Mouse (Mus musculus) hindbrain, embryonic 14.5 days (tissue): ENCODE data around the gene Il17d. TPM values are rescaled to one million over a fixed set of nuclear protein-coding genes. Genes with fewer than 3 reads are reported as not detected.

ENCODE experiments used
- ATAC-seq: fragments of 200-750 bp; cut with Nextera tagmentation; 2 replicates; pipeline ENCODE4 v1.8.0; 2017; ENCODE audit warnings: moderate number of reproducible peaks, mild to moderate bottlenecking, moderate TSS enrichment, moderate library complexity; ENCODE audit not compliant: low FRiP score
- DNase-seq: peaks from one replicate; pipeline ENCODE4 v3.0.0-alpha.2; 2015; ENCODE audit warnings: low spot score
- H3K27ac ChIP-seq: fragments of 300-500 bp; sonication (generic); 2 replicates; pipeline ENCODE4 v1.5.1; 2014; ENCODE audit warnings: mild to moderate bottlenecking, moderate library complexity
- H3K27me3 ChIP-seq: fragments of 300-500 bp; sonication (generic); 2 replicates; pipeline ENCODE4 v1.6.1; 2014; ENCODE audit warnings: mild to moderate bottlenecking, low read length, mixed read lengths; ENCODE audit not compliant: control insufficient read depth, insufficient read depth
- H3K36me3 ChIP-seq: fragments of 300-500 bp; sonication (generic); replicated peaks from 2 replicates; pipeline ENCODE4 v1.6.1; 2014; ENCODE audit not compliant: control insufficient read depth, insufficient read depth
- H3K4me1 ChIP-seq: fragments of 300-500 bp; sonication (generic); replicated peaks from 2 replicates; pipeline ENCODE4 v1.6.1; 2014; ENCODE audit warnings: antibody characterized with exemption, low read length, mixed read lengths; ENCODE audit not compliant: control insufficient read depth, insufficient read depth
- H3K4me2 ChIP-seq: fragments of 300-500 bp; sonication (generic); replicated peaks from 2 replicates; pipeline ENCODE4 v1.6.1; 2014; ENCODE audit warnings: mild to moderate bottlenecking, moderate library complexity
- H3K4me3 ChIP-seq: fragments of 300-500 bp; sonication (generic); replicated peaks from 2 replicates; pipeline ENCODE4 v1.5.1; 2014; ENCODE audit warnings: mild to moderate bottlenecking, low read length
- H3K9ac ChIP-seq: fragments of 300-500 bp; sonication (generic); 2 replicates; pipeline ENCODE4 v1.6.1; 2014
- H3K9me3 ChIP-seq: fragments of 300-500 bp; sonication (generic); 2 replicates; pipeline ENCODE4 v1.6.1; 2016; ENCODE audit warnings: low read length; ENCODE audit not compliant: control insufficient read depth
- WGBS: fragments of 180-500 bp; shearing (Covaris S2); extraction: QIAGEN DNeasy Blood & Tissue Kit; methylation state at CpG from one replicate; pipeline ENCODE4 v1.1.7; 2014; 5-methylcytosine and 5-hydroxymethylcytosine counted together
- polyA plus RNA-seq: library from polyadenylated mRNA; unstranded; fragments of >200 nt; fragmentation: Nextera tagmentation; extraction: Ambion mirVana; gene quantifications from 2 replicates; pipeline ENCODE4 v1.2.1, GENCODE M21; 2014

Gene Il17d
- polyA plus RNA-seq, 1 experiment from 2014 or later = 4.8 TPM

GRCm38 (mm10) chr14:57532577-57532976, 8.0 kb downstream of the Il17d start:
- H3K4me1 ChIP-seq = peaks cover 17% of the 10 kb centered on the region
- no peak overlapping the region for H3K9ac ChIP-seq
- peaks cover 5% of the 10 kb centered on the region; the same call in 1 of the 2 replicates for H3K27me3 ChIP-seq
- ATAC-seq = no peak
- no peak for DNase-seq
- no peaks in the 10 kb centered on the region for H3K9me3 ChIP-seq
- WGBS = 92% methylated on average over 3 of the region's 3 CpGs
- H3K36me3 ChIP-seq = no peaks in the 10 kb centered on the region
- H3K4me3 ChIP-seq = no peak overlapping the region
- no peak overlapping the region for H3K27ac ChIP-seq
- no peak overlapping the region for H3K4me2 ChIP-seq

GRCm38 (mm10) chr14:57533214-57533613, 8.6 kb downstream of the Il17d start:
- Histone ChIP-seq H3K4me3 (no peak overlapping the region), H3K36me3 (no peaks in the 10 kb centered on the region), H3K4me1 (peaks cover 22% of the 10 kb centered on the region), H3K27me3 (peaks cover 5% of the 10 kb centered on the region; the same call in 1 of the 2 replicates), H3K9ac (no peak overlapping the region), H3K4me2 (no peak overlapping the region), H3K27ac (no peak overlapping the region), H3K9me3 (no peaks in the 10 kb centered on the region)
- ATAC-seq (no peak), DNase-seq (no peak)
- 41% methylated on average over 3 of the region's 3 CpGs for WGBS

DNA sequence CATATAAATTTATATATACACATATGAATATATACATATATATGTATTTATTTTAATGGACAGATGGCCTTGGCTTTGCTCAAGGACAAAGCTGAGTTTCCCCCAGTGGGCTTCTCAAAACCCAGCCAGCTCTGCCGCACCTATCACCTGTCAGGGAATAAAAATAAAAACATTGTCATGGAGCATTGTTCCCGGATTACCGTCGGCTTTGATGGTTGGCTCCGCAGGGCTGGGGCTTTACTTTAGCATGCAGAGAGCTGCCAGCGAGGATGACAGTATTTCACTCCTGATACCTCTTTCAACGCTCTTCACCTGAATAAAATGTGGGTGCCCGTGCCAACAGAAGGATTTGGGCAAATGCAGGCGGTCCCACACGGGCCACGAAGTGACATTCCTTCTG, 9.3 kb downstream of the Il17d start:
- Histone ChIP-seq H3K4me2 (no peak overlapping the region), H3K4me3 (no peak overlapping the region), H3K9ac (no peak overlapping the region), H3K9me3 (no peaks in the 10 kb centered on the region), H3K27me3 (peaks cover 5% of the 10 kb centered on the region; the same call in 1 of the 2 replicates), H3K4me1 (peaks cover 22% of the 10 kb centered on the region), H3K36me3 (no peaks in the 10 kb centered on the region), H3K27ac (no peak overlapping the region)
- WGBS = 16% methylated on average over 11 of the region's 11 CpGs
- ATAC-seq (no peak), DNase-seq (no peak)

GRCm38 (mm10) chr14:57534346-57534745, 9.8 kb downstream of the Il17d start:
- Histone ChIP-seq H3K27me3 (peaks cover 5% of the 10 kb centered on the region; the same call in 1 of the 2 replicates), H3K36me3 (no peaks in the 10 kb centered on the region), H3K4me2 (0 out of 2 replicates have a peak overlapping the region, but pooled peaks have one; percentile 7), H3K27ac (peak overlapping the region; percentile 7; the same call in 1 of the 2 replicates), H3K4me1 (peaks cover 22% of the 10 kb centered on the region), H3K9me3 (no peaks in the 10 kb centered on the region), H3K4me3 (no peak overlapping the region), H3K9ac (peak overlapping the region; percentile 24; the same call in 1 of the 2 replicates)
- DNase-seq (no peak), ATAC-seq (no peak)
- WGBS = 6% methylated on average over 5 of the region's 5 CpGs

- Histone ChIP-seq H3K4me2 (0 out of 2 replicates have a peak overlapping the region, but pooled peaks have one; percentile 7), H3K27ac (peak overlapping the region; percentile 7; the same call in 1 of the 2 replicates), H3K9ac (peak overlapping the region; percentile 24; the same call in 1 of the 2 replicates), H3K4me1 (peaks cover 22% of the 10 kb centered on the region), H3K36me3 (no peaks in the 10 kb centered on the region), H3K9me3 (no peaks in the 10 kb centered on the region), H3K27me3 (peaks cover 5% of the 10 kb centered on the region; the same call in 1 of the 2 replicates), H3K4me3 (no peak overlapping the region)
- 10% methylated on average over 8 of the region's 8 CpGs for WGBS
- DNase-seq = peak; percentile 46
- 0 out of 2 replicates have a peak, but pooled peaks have one; percentile 15 for ATAC-seq
Measured at GRCm38 (mm10) chr14:57534961-57535360, 10.4 kb downstream of the Il17d start.

- H3K4me1 ChIP-seq = peaks cover 22% of the 10 kb centered on the region
- H3K9me3 ChIP-seq = no peaks in the 10 kb centered on the region
- H3K9ac ChIP-seq = no peak overlapping the region
- no peak overlapping the region for H3K4me3 ChIP-seq
- H3K27ac ChIP-seq = no peak overlapping the region
- DNase-seq = no peak
- WGBS = 46% methylated on average over 6 of the region's 6 CpGs
- peaks cover 5% of the 10 kb centered on the region; the same call in 1 of the 2 replicates for H3K27me3 ChIP-seq
- no peaks in the 10 kb centered on the region for H3K36me3 ChIP-seq
- H3K4me2 ChIP-seq = no peak overlapping the region
- ATAC-seq = no peak
Measured at GRCm38 (mm10) chr14:57535646-57536045, 11.1 kb downstream of the Il17d start.

DNA sequence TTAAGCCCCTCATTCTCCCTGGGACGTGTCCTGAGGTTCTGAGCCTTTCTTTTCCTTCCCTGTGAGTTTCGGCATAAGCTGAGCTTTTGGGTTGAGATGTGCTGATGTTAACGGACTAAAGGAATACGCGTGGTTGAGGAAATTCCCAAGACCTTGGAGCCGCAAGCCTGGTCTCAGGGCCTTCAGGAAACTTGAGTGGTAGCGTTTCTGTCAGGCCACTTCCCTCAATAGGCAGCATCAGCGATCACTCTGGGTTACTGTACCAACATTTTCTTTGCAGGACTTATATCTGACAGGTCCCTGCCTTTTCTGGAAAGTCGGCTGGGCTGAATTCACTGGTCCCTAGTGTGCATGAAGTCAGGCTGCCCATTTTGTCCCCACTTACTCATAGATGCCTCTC, 12.2 kb downstream of the Il17d start:
- Histone ChIP-seq H3K9me3 (peaks cover 1% of the 10 kb centered on the region; the same call in 1 of the 2 replicates), H3K36me3 (no peaks in the 10 kb centered on the region), H3K27me3 (peaks cover 5% of the 10 kb centered on the region; the same call in 1 of the 2 replicates), H3K9ac (no peak overlapping the region), H3K4me3 (no peak overlapping the region), H3K4me2 (no peak overlapping the region), H3K4me1 (peaks cover 22% of the 10 kb centered on the region), H3K27ac (no peak overlapping the region)
- DNase-seq = no peak
- no peak for ATAC-seq
- WGBS = 32% methylated on average over 9 of the region's 9 CpGs

GRCm38 (mm10) chr14:57537261-57538015, 12.9 kb downstream of the Il17d start:
- ATAC-seq (peak; percentile 10; the same call in 1 of the 2 replicates), DNase-seq (no peak)
- WGBS = 8% methylated on average over 16 of the region's 16 CpGs
- H3K36me3 ChIP-seq = 0 out of 2 replicates have a peak, but pooled peaks cover 3% of the 10 kb centered on the region
- H3K27me3 ChIP-seq = peaks cover 5% of the 10 kb centered on the region; the same call in 1 of the 2 replicates
- peaks cover 8% of the 10 kb centered on the region; the same call in 1 of the 2 replicates for H3K9me3 ChIP-seq
- no peak overlapping the region; the same call in 1 of the 2 replicates for H3K4me2 ChIP-seq
- H3K9ac ChIP-seq = no peak overlapping the region
- no peak overlapping the region for H3K27ac ChIP-seq
- peaks cover 22% of the 10 kb centered on the region for H3K4me1 ChIP-seq
- no peak overlapping the region for H3K4me3 ChIP-seq

DNA sequence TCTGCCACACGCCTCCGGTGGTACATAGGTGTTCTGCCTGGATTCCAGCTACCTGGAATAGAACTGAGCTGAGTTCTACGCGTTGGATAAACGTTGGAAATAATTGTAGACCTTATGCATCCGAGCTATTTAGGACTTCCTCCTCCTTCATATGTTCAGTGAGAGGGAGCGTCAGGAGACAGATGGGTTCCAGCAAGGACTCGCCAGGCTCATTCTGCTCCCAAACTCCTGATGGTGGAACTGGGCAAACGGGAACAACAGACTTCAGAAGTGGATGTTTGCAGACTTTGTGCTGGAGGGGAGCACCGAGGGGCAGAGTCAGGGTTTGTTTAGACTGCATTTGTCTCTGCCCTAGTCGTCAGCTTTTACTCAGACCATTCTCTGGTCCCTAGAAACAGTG, 16.1 kb downstream of the Il17d start:
- 93% methylated on average over 11 of the region's 11 CpGs for WGBS
- ATAC-seq = no peak

More for the DNA sequence above, 16.1 kb downstream of the Il17d start:
- H3K27me3 ChIP-seq = no peaks in the 10 kb centered on the region
- H3K36me3 ChIP-seq = 0 out of 2 replicates have a peak, but pooled peaks cover 15% of the 10 kb centered on the region
- H3K9ac ChIP-seq = no peak overlapping the region
- no peak overlapping the region for H3K27ac ChIP-seq
- DNase-seq = no peak
- no peak overlapping the region for H3K4me2 ChIP-seq
- peaks cover 9% of the 10 kb centered on the region; the same call in 1 of the 2 replicates for H3K9me3 ChIP-seq
- H3K4me3 ChIP-seq = no peak overlapping the region
- H3K4me1 ChIP-seq = peaks cover 7% of the 10 kb centered on the region
